Mouse (Mus musculus): ENCODE results near the gene Spg7.

- TF ChIP-seq CTCF (IDR thresholded peaks at IDR 0.05; ENCODE audit: extremely low read depth, insufficient read depth, low read length) (no peak), POLR2A (IDR thresholded peaks at IDR 0.05; ENCODE audit: extremely low read depth, insufficient read depth, low read length) (no peak)
Observed at GRCm38 (mm10) chr8:123020084-123020483, 42.7 kb upstream of the Spg7 start.
